ENCODE assay signal across 9 mouse cellular contexts in the genomic region with DNA sequence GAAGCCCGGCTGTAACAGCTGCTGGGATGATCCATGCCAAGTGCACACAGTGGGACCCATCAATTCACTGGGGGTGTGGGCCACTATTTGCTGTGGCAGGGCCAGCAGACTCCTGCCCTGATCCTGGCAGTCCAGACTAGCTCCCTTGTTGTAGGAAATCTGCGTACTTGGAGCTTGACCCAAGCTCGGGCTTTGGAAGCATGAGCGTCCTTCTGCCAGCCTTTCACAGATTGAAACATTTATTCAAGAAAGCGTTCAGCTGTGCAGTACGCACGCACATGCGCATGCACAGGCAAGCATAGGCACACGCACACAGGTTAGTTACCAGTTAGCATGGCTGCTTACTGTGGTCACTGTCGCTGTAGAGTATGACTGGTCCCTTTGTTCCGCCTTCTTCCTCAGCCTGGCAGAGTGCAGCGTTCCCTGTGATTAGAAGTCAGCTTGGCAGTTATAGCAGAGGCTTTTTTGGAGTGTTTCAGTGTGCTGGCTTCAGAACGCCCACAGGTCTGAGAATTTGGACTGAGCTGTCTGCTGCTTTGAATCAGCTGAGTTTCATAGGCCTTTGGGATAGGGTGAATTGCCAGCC. TPM values are rescaled to one million over a fixed set of nuclear protein-coding genes. Genes with fewer than 3 reads are reported as not detected.
A peak's percentile ranks its signal among the peaks of the same experiment; 100 is the strongest.
DNase-seq lines count a peak whose midpoint lies in the region; ATAC-seq and TF ChIP-seq lines count a peak whose summit lies in the region.
"Had no signal": no experiment of that assay in that cellular context is flagged by ENCODE, and none has a peak within 500 bp of the region (broad histone marks: within the 10 kb centered on the region; RNA-seq: fewer than 3 reads in every experiment).

No protein-coding gene starts in this region.

- H3K4me2 ChIP-seq in heart, embryonic 11.5 days = no peak overlapping the region
- no peak overlapping the region for H3K4me2 ChIP-seq in intestine, postnatal 0 days (replicated peaks; ENCODE audit: low read depth)
- H3K4me2 ChIP-seq in midbrain, embryonic 16.5 days (ENCODE audit: low read length) = no peak overlapping the region
- H3K4me2 ChIP-seq: stomach, embryonic 15.5 days had no signal

- no peak for TF ChIP-seq CTCF in intestine, postnatal 0 days (IDR thresholded peaks at IDR 0.05; ENCODE audit: low read depth)

- no peak overlapping the region; the same call in 1 of the 2 replicates for H3K27ac ChIP-seq in heart, embryonic 11.5 days (ENCODE audit: low read depth, low read length)
- 0 out of 2 replicates have a peak overlapping the region, but pooled peaks have one; percentile 21 for H3K27ac ChIP-seq in intestine, postnatal 0 days (ENCODE audit: low read depth, low read length)
- peak overlapping the region; percentile 67 for H3K27ac ChIP-seq in midbrain, embryonic 16.5 days (ENCODE audit: low read length)
- H3K27ac ChIP-seq: stomach, embryonic 15.5 days had no signal

- 0 out of 2 replicates have a peak, but pooled peaks cover 2% of the 10 kb centered on the region for H3K4me1 ChIP-seq in heart, embryonic 11.5 days (ENCODE audit: control insufficient read depth, insufficient read depth, low read length)
- H3K4me1 ChIP-seq in intestine, postnatal 0 days (replicated peaks; ENCODE audit: control insufficient read depth, insufficient read depth, low read length) = 0 out of 2 replicates have a peak, but pooled peaks cover 7% of the 10 kb centered on the region
- H3K4me1 ChIP-seq in midbrain, embryonic 16.5 days (ENCODE audit: control insufficient read depth, insufficient read depth, low read length) = peaks cover 8% of the 10 kb centered on the region

- H3K27me3 ChIP-seq in heart, embryonic 11.5 days (ENCODE audit: control insufficient read depth, insufficient read depth, low read length) = no peaks in the 10 kb centered on the region
- no peaks in the 10 kb centered on the region for H3K27me3 ChIP-seq in intestine, postnatal 0 days (replicated peaks; ENCODE audit: control insufficient read depth, insufficient read depth, low read length)
- no peaks in the 10 kb centered on the region for H3K27me3 ChIP-seq in midbrain, embryonic 16.5 days (ENCODE audit: control insufficient read depth, insufficient read depth, low read depth, low read length)
- H3K27me3 ChIP-seq: stomach, embryonic 15.5 days had no signal

- H3K4me3 ChIP-seq in heart, embryonic 11.5 days (ENCODE audit: low read depth, low read length) = no peak overlapping the region
- no peak overlapping the region for H3K4me3 ChIP-seq in intestine, postnatal 0 days (ENCODE audit: low read depth, low read length)
- no peak overlapping the region for H3K4me3 ChIP-seq in midbrain, embryonic 16.5 days (ENCODE audit: low read depth, low read length)
- H3K4me3 ChIP-seq: stomach, embryonic 15.5 days had no signal

- no peaks in the 10 kb centered on the region; the same call in 1 of the 2 replicates for H3K36me3 ChIP-seq in heart, embryonic 11.5 days (ENCODE audit: control insufficient read depth, insufficient read depth, low read length)
- peaks cover 5% of the 10 kb centered on the region; the same call in 1 of the 2 replicates for H3K36me3 ChIP-seq in intestine, postnatal 0 days (ENCODE audit: control insufficient read depth, insufficient read depth)
- H3K36me3 ChIP-seq in midbrain, embryonic 16.5 days (ENCODE audit: control insufficient read depth, insufficient read depth, low read length) = peaks cover 8% of the 10 kb centered on the region
- H3K36me3 ChIP-seq: stomach, embryonic 15.5 days had no signal

- WGBS in heart, embryonic 11.5 days (ENCODE audit: insufficient replicate concordance) = 81% methylated on average over 13 of the region's 13 CpGs
- 88% methylated on average over 13 of the region's 13 CpGs for WGBS in intestine, postnatal 0 days
- WGBS in midbrain, embryonic 16.5 days = 77% methylated on average over 13 of the region's 13 CpGs

- H3K9ac ChIP-seq in heart, embryonic 11.5 days (ENCODE audit: low read depth, low read length) = no peak overlapping the region
- no peak overlapping the region for H3K9ac ChIP-seq in intestine, postnatal 0 days (ENCODE audit: low read depth, low read length)
- no peak overlapping the region for H3K9ac ChIP-seq in midbrain, embryonic 16.5 days (ENCODE audit: low read depth, low read length)
- H3K9ac ChIP-seq: stomach, embryonic 15.5 days had no signal

- ATAC-seq in heart, embryonic 11.5 days (replicated peaks; ENCODE audit: insufficient number of reproducible peaks, low FRiP score, low TSS enrichment) = no peak
- ATAC-seq in intestine, postnatal 0 days = no peak
- ATAC-seq in midbrain, embryonic 16.5 days = peak; percentile 66; the same call in 1 of the 2 replicates

- peak; percentile 63 to 64 for DNase-seq in heart, adult 18-20 months
- peak; percentile 65 to 67 for DNase-seq in cerebellum, postnatal 14 days
- DNase-seq in kidney, postnatal 36 days = no peak
- no peak for DNase-seq in c-Kit-positive CD71-positive TER-119-positive erythroid progenitor cells, embryonic 14.5 days (ENCODE audit: low spot score)
- no peak for DNase-seq in gastrocnemius, postnatal 10 days

- no peaks in the 10 kb centered on the region for H3K9me3 ChIP-seq in heart, embryonic 11.5 days (replicated peaks; ENCODE audit: control insufficient read depth, low read length)
- no peaks in the 10 kb centered on the region for H3K9me3 ChIP-seq in intestine, postnatal 0 days (ENCODE audit: control insufficient read depth)
- no peaks in the 10 kb centered on the region for H3K9me3 ChIP-seq in midbrain, embryonic 16.5 days (replicated peaks; ENCODE audit: control insufficient read depth, low read length, poor library complexity, severe bottlenecking)
- H3K9me3 ChIP-seq: stomach, embryonic 15.5 days had no signal

RNA-seq across cellular contexts. Expression of gene Gpr153, which starts 47.0 kb away (rescaled TPM):
- 10 to 100 TPM in 1 of 2 experiments, 1 to 10 TPM in 1; 8.0 to 10.2 TPM for total RNA-seq in heart, adult 18-20 months (2021)
- 7.8 and 9.0 TPM in 2 replicates for polyA plus RNA-seq in heart, embryonic 11.5 days (2014; fragmentation: Nextera tagmentation; extraction: Ambion mirVana)
- polyA plus RNA-seq in intestine, postnatal 0 days (2015; fragmentation: Nextera tagmentation; extraction: Ambion mirVana) = 2.9 and 3.1 TPM in 2 replicates
- polyA plus RNA-seq in midbrain, embryonic 16.5 days (2015; fragmentation: Nextera tagmentation; extraction: Ambion mirVana) = 13.8 and 16.2 TPM in 2 replicates
- total RNA-seq in gastrocnemius, postnatal 10 days (2021) = 10 to 100 TPM; 25.1 to 32.2 TPM

RNA-seq across cellular contexts. Expression of gene Acot7, which starts 49.1 kb away (rescaled TPM):
- total RNA-seq in heart, adult 18-20 months (2021) = 10 to 100 TPM; 61.9 to 66.2 TPM
- polyA plus RNA-seq in heart, embryonic 11.5 days (2014; fragmentation: Nextera tagmentation; extraction: Ambion mirVana) = 53.1 and 53.6 TPM in 2 replicates
- 24.1 and 28.7 TPM in 2 replicates for polyA plus RNA-seq in intestine, postnatal 0 days (2015; fragmentation: Nextera tagmentation; extraction: Ambion mirVana)
- 437 and 480 TPM in 2 replicates for polyA plus RNA-seq in midbrain, embryonic 16.5 days (2015; fragmentation: Nextera tagmentation; extraction: Ambion mirVana)
- total RNA-seq in gastrocnemius, postnatal 10 days (2021) = 10 to 100 TPM; 11.9 to 14.1 TPM

Comparison
In these comparisons a context has a peak if more than half of its experiments do, and no peak if none do; other contexts are left out.
1. DNase-seq: peak in heart, adult 18-20 months (2 of 2) and cerebellum, postnatal 14 days (2 of 2); none in kidney, postnatal 36 days (0 of 2), c-Kit-positive CD71-positive TER-119-positive erythroid progenitor cells, embryonic 14.5 days (single experiment) and gastrocnemius, postnatal 10 days (single experiment).